Mouse (Mus musculus) liver, postnatal 0 days (tissue): ENCODE measurements around the gene Ccdc18. TPM values are rescaled to one million over a fixed set of nuclear protein-coding genes. Genes with fewer than 3 reads are reported as not detected.

ENCODE experiments used
- ATAC-seq: fragments of 200-750 bp; cut with Nextera tagmentation; 2 replicates; pipeline ENCODE4 v1.8.0; 2017; ENCODE audit warnings: mild to moderate bottlenecking, moderate library complexity
- DNase-seq: peaks from one replicate; pipeline ENCODE4 v3.0.0-alpha.2; 2016
- H3K27ac ChIP-seq: fragments of 300-500 bp; sonication (generic); 2 replicates; pipeline ENCODE4 v1.5.1; 2014; ENCODE audit warnings: antibody characterized with exemption, moderate library complexity, mild to moderate bottlenecking, low read depth
- H3K27me3 ChIP-seq: fragments of 300-500 bp; sonication (generic); 2 replicates; pipeline ENCODE4 v1.6.1; 2014; ENCODE audit warnings: low read length, control low read depth, mixed read lengths; ENCODE audit not compliant: insufficient read depth
- H3K36me3 ChIP-seq: fragments of 300-500 bp; sonication (generic); replicated peaks from 2 replicates; pipeline ENCODE4 v1.6.1; 2014; ENCODE audit warnings: mild to moderate bottlenecking, control low read depth, low read length, moderate library complexity, mixed read lengths; ENCODE audit not compliant: insufficient read depth
- H3K4me1 ChIP-seq: fragments of 300-500 bp; sonication (generic); 2 replicates; pipeline ENCODE4 v1.6.1; 2014; ENCODE audit warnings: antibody characterized with exemption, mild to moderate bottlenecking, control low read depth; ENCODE audit not compliant: insufficient read depth
- H3K4me2 ChIP-seq: fragments of 300-500 bp; sonication (generic); 2 replicates; pipeline ENCODE4 v1.6.1; 2014; ENCODE audit warnings: low read depth, mild to moderate bottlenecking, low read length, moderate library complexity, mixed read lengths
- H3K4me3 ChIP-seq: fragments of 300-500 bp; sonication (generic); 2 replicates; pipeline ENCODE4 v1.5.1; 2014; ENCODE audit warnings: low read depth, low read length
- H3K9ac ChIP-seq: fragments of 300-500 bp; sonication (generic); replicated peaks from 2 replicates; pipeline ENCODE4 v1.6.1; 2014; ENCODE audit warnings: mild to moderate bottlenecking, moderate library complexity
- H3K9me3 ChIP-seq: fragments of 300-500 bp; sonication (generic); 2 replicates; pipeline ENCODE4 v1.6.1; 2016; ENCODE audit warnings: mild to moderate bottlenecking, control low read depth, low read length, mixed read lengths
- CTCF ChIP-seq: sonication (generic); IDR thresholded peaks from 2 replicates; pipeline ENCODE4 v1.5.1; 2016; ENCODE audit warnings: antibody characterized with exemption, low read depth
- EP300 ChIP-seq: IDR thresholded peaks from 2 replicates; pipeline ENCODE4 v1.6.1; 2016; ENCODE audit warnings: antibody characterized with exemption, low read depth, mild to moderate bottlenecking
- WGBS: fragments of 180-500 bp; shearing (Covaris S2); extraction: QIAGEN DNeasy Blood & Tissue Kit; methylation state at CpG from one replicate; pipeline ENCODE4 v1.1.7; 2014; ENCODE audit not compliant: insufficient replicate concordance; 5-methylcytosine and 5-hydroxymethylcytosine counted together
- polyA plus RNA-seq: library from polyadenylated mRNA; unstranded; fragments of >200 nt; fragmentation: Nextera tagmentation; extraction: Ambion mirVana; gene quantifications from 2 replicates; pipeline ENCODE4 v1.2.1, GENCODE M21; 2015

Gene Ccdc18
- polyA plus RNA-seq, 1 experiment from 2014 or later, result 3.7 TPM

DNA sequence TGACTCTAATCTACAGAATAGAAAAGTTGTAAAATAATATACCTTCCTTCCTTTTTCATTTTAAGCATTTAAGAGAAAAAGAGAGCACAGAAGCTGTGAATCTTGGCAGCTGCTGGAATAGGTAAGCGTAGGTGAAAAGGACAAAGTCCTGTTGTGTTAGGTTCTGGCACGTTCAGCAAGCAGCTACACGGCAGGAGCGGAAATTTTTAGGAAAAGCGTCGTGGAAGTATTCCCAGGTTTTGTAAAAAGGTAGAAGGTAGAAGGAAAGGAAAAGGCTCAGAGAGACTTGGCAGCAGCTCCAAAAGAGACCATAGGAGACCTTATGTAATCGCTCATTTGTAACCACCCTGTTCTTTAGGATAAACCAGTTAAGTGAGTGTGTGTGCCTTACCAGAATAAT lies 23.3 kb upstream of the Ccdc18 start:
- no peak overlapping the region for H3K4me3 ChIP-seq

DNA sequence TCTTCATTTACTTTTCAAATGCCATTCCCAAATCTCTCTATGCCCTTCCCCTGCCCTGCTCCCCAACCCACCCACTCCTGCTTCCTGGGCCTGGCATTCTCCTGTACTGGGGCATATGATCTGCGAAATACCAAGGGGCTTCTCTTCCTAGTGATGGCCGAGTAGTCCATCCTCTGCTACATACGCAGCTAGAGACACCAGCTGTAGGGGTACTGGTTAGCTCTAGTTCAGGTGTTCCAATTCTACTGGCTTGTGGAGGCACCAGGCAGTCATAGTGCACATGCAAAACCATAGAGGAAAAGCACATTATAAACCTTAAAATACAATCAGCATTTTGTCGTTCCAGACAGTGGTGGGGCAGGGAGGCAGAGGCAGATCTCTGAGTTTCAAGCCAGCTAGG lies 15.0 kb upstream of the Ccdc18 start:
- Histone ChIP-seq H3K9me3 (no peaks in the 10 kb centered on the region), H3K4me3 (no peak overlapping the region), H3K36me3 (0 out of 2 replicates have a peak, but pooled peaks cover 4% of the 10 kb centered on the region), H3K27me3 (no peaks in the 10 kb centered on the region), H3K4me1 (no peaks in the 10 kb centered on the region), H3K27ac (no peak overlapping the region), H3K4me2 (no peak overlapping the region), H3K9ac (no peak overlapping the region)
- DNase-seq, result no peak
- 85% methylated on average over 4 of the region's 4 CpGs for WGBS
- TF ChIP-seq CTCF, result no peak
- TF ChIP-seq EP300, result no peak
- ATAC-seq, result no peak

More for the DNA sequence above, 23.3 kb upstream of the Ccdc18 start:
- no peaks in the 10 kb centered on the region for H3K4me1 ChIP-seq
- peaks cover 17% of the 10 kb centered on the region for H3K36me3 ChIP-seq
- 71% methylated on average over 7 of the region's 7 CpGs for WGBS
- no peaks in the 10 kb centered on the region for H3K9me3 ChIP-seq
- H3K9ac ChIP-seq, result no peak overlapping the region
- TF ChIP-seq EP300 (no peak), CTCF (no peak)
- H3K27ac ChIP-seq, result 0 out of 2 replicates have a peak overlapping the region, but pooled peaks have one; percentile 36
- no peaks in the 10 kb centered on the region for H3K27me3 ChIP-seq
- no peak for ATAC-seq
- no peak for DNase-seq
- peak overlapping the region; percentile 42; the same call in 1 of the 2 replicates for H3K4me2 ChIP-seq

DNA sequence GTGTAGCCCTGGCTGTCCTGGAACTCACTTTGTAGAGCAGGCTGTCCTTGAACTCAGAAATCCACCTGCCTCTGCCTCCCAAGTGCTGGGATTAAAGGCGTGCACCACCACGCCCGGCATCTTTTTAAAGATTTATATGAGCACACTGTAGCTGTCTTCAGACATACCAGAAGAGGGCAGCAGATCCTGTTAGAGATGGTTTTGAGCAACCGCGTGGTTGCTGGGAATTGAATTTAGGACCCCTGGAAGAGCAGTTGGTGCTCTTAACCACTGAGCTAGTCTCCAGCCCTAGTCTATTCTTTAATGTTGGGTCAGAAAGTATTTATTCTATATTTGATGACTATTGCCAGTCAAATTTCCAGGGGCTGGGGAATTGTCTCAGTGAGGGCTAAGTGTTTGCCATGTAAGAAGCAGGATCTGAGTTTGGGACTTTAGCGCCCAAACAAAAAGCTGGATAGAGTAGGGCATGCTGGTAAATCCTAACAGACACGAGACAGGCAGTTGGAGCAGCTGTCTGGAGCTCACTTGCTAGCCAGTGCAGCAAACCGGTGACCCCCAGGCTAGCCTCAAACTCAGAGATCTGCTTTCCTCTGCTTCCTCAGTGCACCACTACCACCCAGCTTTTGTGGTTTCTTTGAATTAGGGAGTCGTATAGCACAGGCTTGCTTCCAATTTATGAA lies 12.3 kb upstream of the Ccdc18 start:
- Histone ChIP-seq H3K27me3 (no peaks in the 10 kb centered on the region), H3K36me3 (peaks cover 8% of the 10 kb centered on the region), H3K4me2 (no peak overlapping the region), H3K4me1 (no peaks in the 10 kb centered on the region), H3K9me3 (no peaks in the 10 kb centered on the region), H3K9ac (no peak overlapping the region), H3K4me3 (no peak overlapping the region), H3K27ac (no peak overlapping the region)
- TF ChIP-seq CTCF (no peak), EP300 (no peak)
- WGBS, result 86% methylated on average over 9 of the region's 9 CpGs
- DNase-seq (no peak), ATAC-seq (no peak)

DNA sequence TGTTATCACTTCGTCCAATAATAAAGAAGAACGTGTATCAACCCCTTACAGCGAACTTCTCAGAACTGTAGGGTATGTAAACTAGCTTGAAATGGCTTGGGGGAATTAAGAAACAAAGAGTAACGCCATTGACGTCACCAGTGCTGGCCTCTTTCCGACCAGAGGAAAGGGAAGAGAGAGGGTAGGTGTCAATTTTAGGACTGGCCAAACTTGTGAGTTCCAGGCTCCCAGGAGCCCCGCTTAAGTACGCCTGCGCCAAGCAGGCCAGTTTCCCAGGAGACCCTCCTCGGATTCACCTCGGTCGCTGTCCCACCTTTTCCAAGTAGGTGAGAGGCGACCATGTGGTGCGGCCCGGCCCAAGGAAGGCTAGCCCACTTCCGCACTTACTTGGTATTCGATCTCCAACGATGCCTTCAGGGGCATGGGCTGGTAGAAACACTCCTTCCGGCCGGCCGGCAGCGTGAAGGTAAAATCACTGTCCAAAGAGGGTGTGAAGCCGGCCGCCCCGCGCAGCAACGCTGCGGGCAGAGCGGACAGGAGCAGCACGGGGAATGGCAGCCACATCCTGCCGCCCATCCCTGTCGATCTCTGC lies 730 bp upstream of the Ccdc18 start:
- ATAC-seq (peak; percentile 55), DNase-seq (peak; percentile 71)
- peak overlapping the region; percentile 84 for H3K4me3 ChIP-seq
- H3K36me3 ChIP-seq, result peaks cover 13% of the 10 kb centered on the region
- peak; percentile 17; the same call in 1 of the 2 replicates for TF ChIP-seq EP300
- no peak for TF ChIP-seq CTCF
- H3K4me2 ChIP-seq, result peak overlapping the region; percentile 90
- H3K9ac ChIP-seq, result peak overlapping the region; percentile 83
- no peaks in the 10 kb centered on the region for H3K9me3 ChIP-seq
- 3% methylated on average over 32 of the region's 32 CpGs for WGBS
- H3K27me3 ChIP-seq, result no peaks in the 10 kb centered on the region
- peaks cover 8% of the 10 kb centered on the region for H3K4me1 ChIP-seq
- peak overlapping the region; percentile 98 for H3K27ac ChIP-seq

DNA sequence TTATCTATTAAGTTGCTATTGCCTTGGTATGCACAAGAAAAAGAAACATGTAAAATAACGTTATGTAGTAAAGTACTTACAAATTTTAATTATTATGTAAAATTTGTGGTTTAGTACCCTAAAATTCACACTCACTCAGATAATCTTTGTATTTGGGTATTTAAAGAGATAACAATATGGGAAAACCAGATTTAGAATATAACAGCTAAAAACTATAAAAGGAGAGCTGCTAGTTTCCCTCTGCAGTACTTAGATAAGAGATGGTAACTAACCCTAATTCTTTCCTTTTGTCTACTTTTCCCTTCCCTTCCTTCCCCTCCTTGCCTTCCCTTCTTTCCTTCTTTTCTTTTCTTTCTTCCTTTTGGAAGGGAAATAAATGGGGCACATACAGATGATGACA lies 19.9 kb downstream of the Ccdc18 start:
- DNase-seq (no peak), ATAC-seq (no peak)
- no peaks in the 10 kb centered on the region for H3K27me3 ChIP-seq
- no peaks in the 10 kb centered on the region for H3K9me3 ChIP-seq
- H3K36me3 ChIP-seq, result 0 out of 2 replicates have a peak, but pooled peaks cover 2% of the 10 kb centered on the region
- H3K27ac ChIP-seq, result no peak overlapping the region
- H3K4me2 ChIP-seq, result no peak overlapping the region
- no peak for TF ChIP-seq CTCF
- no peak for TF ChIP-seq EP300
- no peak overlapping the region for H3K4me3 ChIP-seq
- no peaks in the 10 kb centered on the region for H3K4me1 ChIP-seq
- H3K9ac ChIP-seq, result no peak overlapping the region
- WGBS, result 89% methylated on average over 1 of the region's 1 CpGs

DNA sequence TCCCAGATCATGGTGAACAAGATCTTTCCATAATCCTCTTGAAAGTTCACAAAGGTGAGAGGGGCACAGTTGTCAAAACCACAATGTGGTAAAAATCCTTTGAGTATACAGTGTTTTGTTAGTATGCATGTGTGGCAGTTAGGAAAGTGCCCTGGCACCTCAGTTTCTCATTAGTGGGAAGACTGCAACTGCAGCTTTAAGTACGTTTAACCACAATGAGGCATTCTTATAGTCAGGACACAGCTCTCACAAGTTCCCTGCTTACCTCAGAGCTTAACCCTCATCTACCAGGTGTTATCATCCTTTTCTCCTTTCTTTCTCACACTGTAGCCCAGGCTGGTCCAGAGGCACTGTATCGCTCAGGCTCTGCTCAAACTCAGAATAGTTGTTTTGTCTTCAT lies 28.1 kb downstream of the Ccdc18 start:
- WGBS, result 81% methylated on average over 2 of the region's 2 CpGs
- no peak for ATAC-seq
- H3K4me3 ChIP-seq, result no peak overlapping the region

More for the DNA sequence above, 28.1 kb downstream of the Ccdc18 start:
- no peaks in the 10 kb centered on the region for H3K27me3 ChIP-seq
- no peaks in the 10 kb centered on the region for H3K4me1 ChIP-seq
- H3K9me3 ChIP-seq, result no peaks in the 10 kb centered on the region
- H3K9ac ChIP-seq, result no peak overlapping the region
- H3K4me2 ChIP-seq, result no peak overlapping the region
- no peaks in the 10 kb centered on the region for H3K36me3 ChIP-seq
- no peak for DNase-seq
- TF ChIP-seq CTCF (no peak), EP300 (no peak)
- no peak overlapping the region for H3K27ac ChIP-seq
